Mouse (Mus musculus): ENCODE data around the gene Ptprz1. TPM values are rescaled to one million over a fixed set of nuclear protein-coding genes. Genes with fewer than 3 reads are reported as not detected.

The Ptprz1 gene
- total RNA-seq (2017) = 0.10 TPM in 1 of 3 replicates, not detected in the others

DNA sequence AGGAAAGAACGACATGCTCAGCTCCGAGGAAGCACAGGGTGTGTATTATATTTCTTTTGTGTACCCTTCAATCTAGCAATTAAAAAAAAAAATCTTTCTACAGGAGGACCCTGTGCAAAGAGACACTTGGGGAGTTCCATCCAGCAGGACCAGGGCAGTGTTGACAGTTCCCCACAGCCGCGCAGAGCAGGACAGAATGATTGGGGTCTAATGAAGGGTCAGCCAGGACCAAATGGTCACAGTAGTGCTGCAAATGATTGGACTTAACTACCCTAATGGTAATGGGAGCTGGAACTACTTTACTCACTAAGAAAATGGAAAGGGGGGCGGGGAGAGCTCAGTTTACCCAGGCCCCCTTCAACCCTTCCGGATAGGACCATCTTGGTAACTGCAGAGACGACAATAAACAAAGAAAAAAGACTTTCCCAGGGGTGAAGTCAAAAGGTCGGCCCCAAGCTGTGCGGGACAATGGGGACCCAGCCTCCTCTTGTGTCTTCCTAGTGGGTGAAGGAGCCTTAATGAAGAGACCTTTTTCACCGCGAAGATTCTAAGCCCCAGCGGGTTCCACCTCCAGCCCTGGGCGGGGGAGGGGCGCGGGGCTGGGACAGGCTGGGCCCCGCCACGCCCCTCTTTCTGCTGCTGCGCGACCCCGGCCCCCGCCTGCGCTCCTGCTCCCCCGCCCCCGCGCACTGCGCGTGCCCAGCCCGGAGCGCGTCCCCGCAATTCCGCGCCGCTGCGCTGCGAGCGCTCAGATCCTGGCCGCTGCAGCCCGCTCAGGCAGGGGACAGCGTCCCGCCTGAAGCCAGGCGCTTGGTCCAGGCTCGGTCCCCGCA is at the start of gene Ptprz1:
Ptprz1 (plus strand) TSS at position 722 of the 833 bp plus-strand sequence.
- ATAC-seq (replicated peaks; ENCODE audit: insufficient number of reproducible peaks, low FRiP score, low TSS enrichment, poor library complexity, severe bottlenecking) = no peak

DNA sequence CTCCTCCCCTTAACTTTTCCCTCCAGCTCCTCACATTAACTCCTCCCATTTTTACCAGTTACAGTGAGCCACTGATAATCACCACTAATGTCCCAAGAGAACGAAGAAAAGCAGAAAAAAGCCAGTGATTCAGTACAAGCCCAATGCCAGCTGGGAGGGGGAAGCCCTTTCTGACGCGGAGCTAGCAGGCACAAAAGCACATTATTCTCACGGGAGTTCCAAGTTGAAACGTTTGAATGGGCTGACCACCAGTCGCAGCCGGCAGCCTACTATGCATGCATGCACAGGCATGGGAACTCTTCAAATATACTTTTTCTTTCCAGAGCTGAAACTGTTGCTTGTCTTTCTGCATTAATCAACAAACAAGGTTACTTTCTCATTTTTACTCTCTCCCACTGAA is 41.7 kb upstream of the Ptprz1 start:
- ATAC-seq (replicated peaks; ENCODE audit: insufficient number of reproducible peaks, low FRiP score, low TSS enrichment, poor library complexity, severe bottlenecking) = no peak

GRCm38 (mm10) chr6:22834100-22834970 is 41.0 kb upstream of the Ptprz1 start:
- ATAC-seq (replicated peaks; ENCODE audit: insufficient number of reproducible peaks, low FRiP score, low TSS enrichment, poor library complexity, severe bottlenecking) = no peak

DNA sequence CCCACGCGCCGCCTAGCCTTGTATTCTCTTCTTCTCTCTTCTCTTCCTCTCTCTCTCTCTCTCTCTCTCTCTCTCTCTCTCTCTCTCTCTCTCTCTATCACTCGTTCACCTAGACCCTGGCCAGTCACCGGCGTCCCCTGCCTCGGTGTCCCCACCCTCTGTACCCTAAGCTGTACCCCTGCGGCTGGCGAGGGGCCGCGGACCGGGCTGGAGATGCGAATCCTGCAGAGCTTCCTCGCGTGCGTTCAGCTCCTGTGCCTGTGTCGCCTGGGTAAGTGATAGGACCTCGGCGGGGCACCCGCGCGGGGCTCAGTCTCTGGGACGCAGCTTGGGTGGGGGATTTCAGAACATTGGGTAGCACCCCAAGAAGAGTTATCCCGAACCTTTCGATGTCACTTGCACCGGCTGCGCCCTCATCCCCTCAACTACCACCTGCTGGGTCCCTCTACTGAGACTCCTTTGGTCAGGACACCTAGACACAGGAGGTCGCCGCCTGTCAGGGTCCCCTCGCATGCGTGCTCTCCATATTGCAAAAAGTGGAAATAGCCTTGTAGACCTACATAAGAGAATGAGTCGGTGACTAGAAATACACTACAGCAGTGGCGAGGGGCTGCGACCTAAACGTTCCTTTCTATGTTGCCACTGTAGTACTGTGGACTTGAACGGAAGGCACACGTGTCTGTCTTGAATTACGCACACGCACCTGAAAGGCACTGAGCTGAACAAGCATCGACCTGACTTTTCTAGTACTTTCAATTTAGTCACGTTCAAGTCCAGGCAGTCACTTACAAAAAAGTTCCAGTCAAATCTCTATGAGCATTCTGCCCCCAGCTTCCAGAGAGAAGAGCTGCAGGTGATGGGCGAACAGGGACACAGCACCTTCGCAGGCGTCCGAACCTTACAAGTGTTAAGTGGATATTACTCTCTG is 576 bp downstream of the Ptprz1 start:
- no peak for ATAC-seq (replicated peaks; ENCODE audit: insufficient number of reproducible peaks, low FRiP score, low TSS enrichment, poor library complexity, severe bottlenecking)

DNA sequence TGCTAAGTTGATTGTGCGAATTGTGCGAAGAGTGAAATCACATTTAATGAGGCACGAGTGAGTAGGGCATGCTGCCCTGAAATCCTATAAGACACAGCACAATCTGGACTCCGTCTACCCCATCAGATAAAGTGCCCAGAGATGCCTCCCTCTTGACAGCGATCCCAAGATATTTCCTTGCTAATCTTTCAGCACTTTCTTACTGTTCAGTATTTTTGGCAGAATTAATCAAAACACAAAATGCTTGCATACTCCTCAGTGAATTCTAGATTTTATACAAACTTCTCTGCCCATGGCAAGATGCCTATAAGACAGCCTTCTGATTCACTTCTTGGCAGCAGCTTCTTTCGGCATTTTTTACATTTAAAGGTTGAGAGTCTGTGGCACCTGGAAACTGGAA is 12.7 kb downstream of the Ptprz1 start:
- no peak for ATAC-seq (replicated peaks; ENCODE audit: insufficient number of reproducible peaks, low FRiP score, low TSS enrichment, poor library complexity, severe bottlenecking)

DNA sequence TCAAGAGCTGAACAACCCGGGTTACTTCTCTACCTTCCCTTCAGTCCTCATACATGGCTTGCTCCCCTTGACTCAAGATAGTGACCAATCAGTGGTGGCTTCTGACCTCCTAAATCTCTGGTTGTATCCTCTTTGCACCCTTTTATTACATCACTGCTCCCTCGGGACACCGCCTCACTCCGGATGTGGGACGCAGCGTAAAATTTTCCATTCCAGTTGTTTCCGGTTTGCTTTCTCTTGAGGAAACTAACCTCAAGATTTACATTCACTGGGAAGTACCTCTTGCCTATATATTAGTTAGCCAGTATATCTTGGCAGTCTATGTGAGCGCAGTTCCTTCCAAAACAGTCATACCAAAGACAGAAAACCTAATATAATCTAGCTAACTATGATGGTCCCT is 14.0 kb downstream of the Ptprz1 start:
- no peak for ATAC-seq (replicated peaks; ENCODE audit: insufficient number of reproducible peaks, low FRiP score, low TSS enrichment, poor library complexity, severe bottlenecking)

- ATAC-seq (replicated peaks; ENCODE audit: insufficient number of reproducible peaks, low FRiP score, low TSS enrichment, poor library complexity, severe bottlenecking) = no peak
Observed at GRCm38 (mm10) chr6:22901983-22902382, 26.7 kb downstream of the Ptprz1 start.

DNA sequence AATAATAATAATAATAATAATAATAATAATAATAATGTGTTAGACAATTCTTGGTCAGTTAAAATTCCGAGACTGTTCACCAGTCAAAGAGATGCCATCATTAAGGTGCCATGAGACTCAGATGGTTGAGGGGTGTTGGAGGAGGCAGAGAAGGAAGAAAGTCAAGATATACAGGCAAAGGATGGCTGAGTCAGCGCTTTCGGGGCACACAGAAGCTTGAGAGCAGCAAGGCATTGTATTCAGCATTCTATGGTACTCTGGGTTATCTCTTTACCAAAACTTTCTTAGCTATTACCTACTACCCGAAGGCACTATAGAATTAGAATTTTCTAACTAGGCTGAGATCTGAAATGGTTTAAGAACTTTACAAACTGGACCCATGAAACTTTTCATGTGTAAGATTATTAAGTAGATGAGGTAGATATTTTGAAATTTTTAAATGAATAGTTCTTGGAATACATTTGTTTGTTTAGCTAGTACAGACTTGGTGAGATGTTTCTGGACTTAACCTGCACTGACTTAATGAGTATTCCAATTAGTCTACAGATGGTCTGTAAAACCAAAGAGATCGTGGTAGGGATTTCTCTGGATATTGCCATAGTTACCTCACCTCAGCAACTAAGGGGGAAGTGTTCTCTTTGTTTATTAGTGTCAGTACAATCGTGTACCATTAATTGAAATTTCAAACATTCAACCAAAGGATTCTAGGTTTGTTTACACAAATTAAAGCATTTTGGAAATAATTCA is 33.4 kb downstream of the Ptprz1 start:
- no peak for ATAC-seq (replicated peaks; ENCODE audit: insufficient number of reproducible peaks, low FRiP score, low TSS enrichment, poor library complexity, severe bottlenecking)

DNA sequence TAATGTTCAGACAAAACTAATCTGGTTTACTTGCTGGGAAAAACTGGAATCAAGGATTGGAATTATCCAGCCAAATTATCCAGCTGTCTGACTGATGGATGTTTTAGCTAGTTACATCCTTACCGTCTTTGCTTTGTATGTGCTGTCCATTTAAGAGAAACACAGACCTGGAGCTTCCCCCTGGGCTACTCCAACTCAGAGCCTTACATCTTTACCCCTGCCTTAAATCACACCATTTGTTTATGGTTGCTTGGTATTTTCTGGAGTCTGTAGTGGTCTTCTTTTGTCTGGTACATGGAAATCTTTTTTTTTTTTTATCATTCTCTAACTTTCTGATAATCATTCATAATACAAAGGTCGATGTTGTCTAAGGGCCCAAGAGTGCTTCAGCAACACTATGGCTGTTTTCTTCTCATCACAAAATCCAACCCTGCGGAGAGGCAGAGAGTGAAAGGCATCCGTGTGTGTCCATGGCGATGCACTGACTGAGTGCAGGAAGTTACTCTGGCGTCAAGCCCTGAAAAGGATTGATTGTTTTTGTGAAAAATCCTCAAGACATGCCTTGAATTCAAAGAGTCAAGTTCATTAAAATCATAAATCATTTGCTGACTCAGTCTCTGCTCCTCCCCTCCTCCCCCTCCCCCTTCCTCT is 34.1 kb downstream of the Ptprz1 start:
- ATAC-seq (replicated peaks; ENCODE audit: insufficient number of reproducible peaks, low FRiP score, low TSS enrichment, poor library complexity, severe bottlenecking) = no peak

- no peak for ATAC-seq (replicated peaks; ENCODE audit: insufficient number of reproducible peaks, low FRiP score, low TSS enrichment, poor library complexity, severe bottlenecking)
Observed at GRCm38 (mm10) chr6:22909908-22910260, 34.6 kb downstream of the Ptprz1 start.

GRCm38 (mm10) chr6:22922880-22923279 is 47.6 kb downstream of the Ptprz1 start:
- ATAC-seq (replicated peaks; ENCODE audit: insufficient number of reproducible peaks, low FRiP score, low TSS enrichment, poor library complexity, severe bottlenecking) = no peak

DNA sequence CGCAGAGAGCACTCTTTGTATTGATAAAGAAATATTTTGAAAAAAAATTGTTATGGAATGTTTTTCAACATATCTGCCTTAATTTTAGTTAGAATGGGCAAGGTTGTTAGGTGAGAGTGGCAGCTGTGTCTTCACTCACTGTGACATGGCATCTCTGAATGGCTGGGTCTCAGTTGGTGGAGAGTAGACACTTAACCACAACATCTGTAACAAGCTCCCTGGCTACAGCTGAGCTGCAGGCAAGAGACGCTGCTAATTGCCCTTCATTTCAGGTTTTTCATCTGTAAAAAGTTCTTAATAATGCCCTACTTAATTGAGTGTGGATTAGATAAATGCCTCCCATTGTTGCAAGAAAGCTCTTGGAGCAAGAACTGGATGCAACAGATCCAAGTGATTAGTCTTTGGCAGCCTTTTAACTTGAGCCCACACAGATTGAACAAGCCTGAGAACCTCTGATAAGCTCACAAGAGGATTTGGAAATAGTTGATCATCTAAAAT is 57.5 kb downstream of the Ptprz1 start:
- no peak for ATAC-seq (replicated peaks; ENCODE audit: insufficient number of reproducible peaks, low FRiP score, low TSS enrichment, poor library complexity, severe bottlenecking)

DNA sequence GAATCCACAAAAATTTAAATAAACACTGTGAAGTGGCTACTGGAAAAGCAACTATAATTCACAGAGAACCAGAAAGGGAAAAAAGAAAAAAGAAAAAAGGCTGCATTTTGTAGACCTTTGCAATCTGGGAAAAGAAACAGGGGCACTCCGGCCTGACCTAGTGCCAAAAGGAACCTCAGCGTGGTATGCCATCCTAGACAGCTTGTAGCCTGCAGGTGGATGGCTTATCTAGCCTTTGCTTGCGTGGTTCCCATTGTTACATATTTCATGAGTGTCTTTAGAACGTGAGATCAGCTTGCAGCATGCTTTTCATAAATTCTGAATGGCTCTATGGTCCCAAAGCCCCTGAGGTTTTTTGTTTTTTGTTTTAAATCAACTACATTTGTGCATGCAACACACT is 61.8 kb downstream of the Ptprz1 start:
- no peak for ATAC-seq (replicated peaks; ENCODE audit: insufficient number of reproducible peaks, low FRiP score, low TSS enrichment, poor library complexity, severe bottlenecking)

- ATAC-seq (replicated peaks; ENCODE audit: insufficient number of reproducible peaks, low FRiP score, low TSS enrichment, poor library complexity, severe bottlenecking) = no peak
Observed at GRCm38 (mm10) chr6:22937526-22937925, 62.2 kb downstream of the Ptprz1 start.

GRCm38 (mm10) chr6:22944191-22944590 is 68.9 kb downstream of the Ptprz1 start:
- ATAC-seq (replicated peaks; ENCODE audit: insufficient number of reproducible peaks, low FRiP score, low TSS enrichment, poor library complexity, severe bottlenecking) = no peak

DNA sequence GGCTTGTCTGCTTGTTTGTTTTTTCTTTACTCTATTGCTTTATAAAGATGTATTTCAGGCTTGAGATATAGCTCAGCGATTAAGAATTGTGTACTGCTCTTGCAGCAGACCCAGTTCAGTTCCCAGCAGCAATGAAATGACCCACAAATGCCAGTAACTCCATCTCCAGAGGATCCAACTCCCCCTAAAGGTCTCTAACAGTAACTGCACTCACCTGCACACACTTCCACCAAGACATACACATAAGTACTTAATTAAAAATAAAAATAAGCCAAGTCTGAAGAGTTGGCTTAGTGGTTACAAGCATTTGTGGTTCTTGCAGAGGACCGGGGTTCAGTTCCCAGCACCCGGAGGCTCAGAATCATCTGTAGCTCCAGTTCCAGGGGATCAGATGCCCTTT is 88.1 kb downstream of the Ptprz1 start:
- ATAC-seq (replicated peaks; ENCODE audit: insufficient number of reproducible peaks, low FRiP score, low TSS enrichment, poor library complexity, severe bottlenecking) = no peak

- no peak for ATAC-seq (replicated peaks; ENCODE audit: insufficient number of reproducible peaks, low FRiP score, low TSS enrichment, poor library complexity, severe bottlenecking)
Observed at GRCm38 (mm10) chr6:22968073-22968472, 92.8 kb downstream of the Ptprz1 start.

All from monocyte, adult 5-6 weeks (primary cell).